Mouse (Mus musculus): ENCODE results near the gene Hmgb1.

DNA sequence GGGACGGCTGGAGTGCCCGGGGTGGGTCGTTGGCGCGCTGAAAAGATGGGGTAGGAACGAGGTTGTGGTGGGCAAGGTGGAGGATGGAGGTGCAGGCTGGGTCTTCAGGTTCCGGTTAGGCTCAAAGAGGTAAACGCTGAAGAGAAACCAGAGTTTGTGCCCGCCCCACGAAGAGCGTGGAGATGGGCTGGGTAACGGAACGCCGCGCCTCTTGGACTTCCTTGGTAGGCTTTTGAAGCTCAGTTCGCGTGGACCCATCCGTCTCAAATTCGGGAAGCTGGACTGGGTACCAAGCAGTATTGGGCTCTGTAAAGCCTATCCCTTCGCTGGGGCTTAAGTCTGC, 526 bp upstream of the Hmgb1 start:
- TF ChIP-seq CTCF (conservative IDR thresholded peaks at IDR 0.05; ENCODE audit: insufficient read depth, insufficient read length, low read depth, low read length): no peak
- TF ChIP-seq POLR2A (IDR thresholded peaks at IDR 0.05; ENCODE audit: low read depth, low read length): no peak

All from kidney, adult 2 months (tissue).